Mouse (Mus musculus): ENCODE results near the gene Gtpbp10. TPM values are rescaled to one million over a fixed set of nuclear protein-coding genes. Genes with fewer than 3 reads are reported as not detected.

Gtpbp10 gene
- 91.3 and 95.1 TPM in 2 replicates for polyA plus RNA-seq (2011; ENCODE audit: insufficient read depth, insufficient read length, low read depth, missing spikeins)

GRCm38 (mm10) chr5:5559079-5559740 lies at the start of gene Gtpbp10:
Gtpbp10 (minus strand) TSS chr5:5559538.
- no peaks in the 10 kb centered on the region for H3K9me3 ChIP-seq (replicated peaks; ENCODE audit: control insufficient read depth, insufficient read depth, low read length, poor library complexity, severe bottlenecking)
- no peaks in the 10 kb centered on the region for H3K27me3 ChIP-seq (ENCODE audit: control insufficient read depth, insufficient read depth, low read length, poor library complexity, severe bottlenecking)
- H3K4me3 ChIP-seq (ENCODE audit: low read depth, low read length) = peak within 1 kb of the TSS; percentile 97
- peak within 1 kb of the TSS; percentile 70 for H3K9ac ChIP-seq (ENCODE audit: low read depth, poor library complexity, severe bottlenecking)
- peak; percentile 45 for TF ChIP-seq POLR2A (IDR thresholded peaks at IDR 0.05; ENCODE audit: insufficient read depth, low read length)
- TF ChIP-seq CTCF (IDR thresholded peaks at IDR 0.05; ENCODE audit: low read depth, low read length) = no peak
- TF ChIP-seq EP300 (IDR thresholded peaks at IDR 0.05; ENCODE audit: insufficient read depth, low read depth, low read length) = peak; percentile 77
- H3K27ac ChIP-seq (ENCODE audit: insufficient read depth, low read length) = peak within 1 kb of the TSS; percentile 22; the same call in 1 of the 2 replicates
- peaks cover 4% of the 10 kb centered on the region for H3K4me1 ChIP-seq (ENCODE audit: control insufficient read depth, insufficient read depth, low read length)
- peaks cover 13% of the 10 kb centered on the region for H3K36me3 ChIP-seq (ENCODE audit: control insufficient read depth, insufficient read depth, low read length, poor library complexity, severe bottlenecking)

DNA sequence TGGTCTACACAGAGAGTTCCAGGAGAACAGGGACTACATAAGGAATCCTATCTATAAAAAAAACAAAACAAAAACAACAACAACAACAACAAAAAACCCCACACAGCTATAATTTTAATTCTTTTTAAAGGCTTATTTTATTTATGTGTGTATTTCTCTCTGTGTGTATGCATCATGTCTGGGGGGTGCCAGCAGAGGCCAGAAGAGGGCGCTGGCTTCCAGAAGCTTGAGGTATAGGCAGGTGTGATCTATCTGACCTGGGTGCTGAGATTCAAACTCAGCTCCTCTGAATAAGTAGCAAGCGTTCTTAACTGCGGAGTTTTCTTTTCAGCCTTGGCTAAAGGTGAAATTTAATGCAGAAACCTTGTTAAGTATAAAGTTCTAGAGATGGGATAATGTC lies 28.3 kb upstream of the Gtpbp10 start:
- Histone ChIP-seq H3K4me1 (ENCODE audit: control insufficient read depth, insufficient read depth, low read length) (no peaks in the 10 kb centered on the region), H3K4me3 (ENCODE audit: low read depth, low read length) (no peak overlapping the region), H3K36me3 (ENCODE audit: control insufficient read depth, insufficient read depth, low read length, poor library complexity, severe bottlenecking) (no peaks in the 10 kb centered on the region), H3K27ac (ENCODE audit: insufficient read depth, low read length) (no peak overlapping the region), H3K27me3 (ENCODE audit: control insufficient read depth, insufficient read depth, low read length, poor library complexity, severe bottlenecking) (no peaks in the 10 kb centered on the region), H3K9ac (ENCODE audit: low read depth, poor library complexity, severe bottlenecking) (no peak overlapping the region), H3K9me3 (replicated peaks; ENCODE audit: control insufficient read depth, insufficient read depth, low read length, poor library complexity, severe bottlenecking) (0 out of 2 replicates have a peak, but pooled peaks cover 2% of the 10 kb centered on the region)
- no peak for TF ChIP-seq POLR2A (IDR thresholded peaks at IDR 0.05; ENCODE audit: insufficient read depth, low read length)
- TF ChIP-seq EP300 (IDR thresholded peaks at IDR 0.05; ENCODE audit: insufficient read depth, low read depth, low read length) = no peak
- TF ChIP-seq CTCF (IDR thresholded peaks at IDR 0.05; ENCODE audit: low read depth, low read length) = peak; percentile 7

GRCm38 (mm10) chr5:5573749-5574317 lies 14.5 kb upstream of the Gtpbp10 start, which contains the start of gene Gm8773:
Gm8773 (plus strand) TSS chr5:5573799.
- Histone ChIP-seq H3K9ac (ENCODE audit: low read depth, poor library complexity, severe bottlenecking) (0 out of 2 replicates have a peak within 1 kb of the TSS, but pooled peaks have one; percentile 16), H3K36me3 (ENCODE audit: control insufficient read depth, insufficient read depth, low read length, poor library complexity, severe bottlenecking) (no peaks in the 10 kb centered on the region), H3K4me1 (ENCODE audit: control insufficient read depth, insufficient read depth, low read length) (no peaks in the 10 kb centered on the region), H3K27me3 (ENCODE audit: control insufficient read depth, insufficient read depth, low read length, poor library complexity, severe bottlenecking) (0 out of 2 replicates have a peak, but pooled peaks cover 2% of the 10 kb centered on the region), H3K4me3 (ENCODE audit: low read depth, low read length) (peak within 1 kb of the TSS; percentile 83), H3K27ac (ENCODE audit: insufficient read depth, low read length) (no peak within 1 kb of the TSS), H3K9me3 (replicated peaks; ENCODE audit: control insufficient read depth, insufficient read depth, low read length, poor library complexity, severe bottlenecking) (no peaks in the 10 kb centered on the region)
- TF ChIP-seq EP300 (IDR thresholded peaks at IDR 0.05; ENCODE audit: insufficient read depth, low read depth, low read length) = no peak
- TF ChIP-seq CTCF (IDR thresholded peaks at IDR 0.05; ENCODE audit: low read depth, low read length) = no peak
- TF ChIP-seq POLR2A (IDR thresholded peaks at IDR 0.05; ENCODE audit: insufficient read depth, low read length) = no peak

GRCm38 (mm10) chr5:5562435-5562834 lies 3.1 kb upstream of the Gtpbp10 start:
- Histone ChIP-seq H3K9ac (ENCODE audit: low read depth, poor library complexity, severe bottlenecking) (no peak overlapping the region), H3K27ac (ENCODE audit: insufficient read depth, low read length) (no peak overlapping the region)

GRCm38 (mm10) chr5:5561041-5561706 lies 1.8 kb upstream of the Gtpbp10 start:
- Histone ChIP-seq H3K27me3 (ENCODE audit: control insufficient read depth, insufficient read depth, low read length, poor library complexity, severe bottlenecking) (no peaks in the 10 kb centered on the region), H3K4me1 (ENCODE audit: control insufficient read depth, insufficient read depth, low read length) (peaks cover 4% of the 10 kb centered on the region), H3K9ac (ENCODE audit: low read depth, poor library complexity, severe bottlenecking) (no peak overlapping the region), H3K4me3 (ENCODE audit: low read depth, low read length) (no peak overlapping the region), H3K36me3 (ENCODE audit: control insufficient read depth, insufficient read depth, low read length, poor library complexity, severe bottlenecking) (peaks cover 3% of the 10 kb centered on the region; the same call in 1 of the 2 replicates), H3K27ac (ENCODE audit: insufficient read depth, low read length) (no peak overlapping the region), H3K9me3 (replicated peaks; ENCODE audit: control insufficient read depth, insufficient read depth, low read length, poor library complexity, severe bottlenecking) (no peaks in the 10 kb centered on the region)
- no peak for TF ChIP-seq POLR2A (IDR thresholded peaks at IDR 0.05; ENCODE audit: insufficient read depth, low read length)
- TF ChIP-seq CTCF (IDR thresholded peaks at IDR 0.05; ENCODE audit: low read depth, low read length) = no peak
- no peak for TF ChIP-seq EP300 (IDR thresholded peaks at IDR 0.05; ENCODE audit: insufficient read depth, low read depth, low read length)

More at GRCm38 (mm10) chr5:5562435-5562834, 3.1 kb upstream of the Gtpbp10 start:
- Histone ChIP-seq H3K9me3 (replicated peaks; ENCODE audit: control insufficient read depth, insufficient read depth, low read length, poor library complexity, severe bottlenecking) (no peaks in the 10 kb centered on the region), H3K4me3 (ENCODE audit: low read depth, low read length) (no peak overlapping the region), H3K36me3 (ENCODE audit: control insufficient read depth, insufficient read depth, low read length, poor library complexity, severe bottlenecking) (no peaks in the 10 kb centered on the region), H3K27me3 (ENCODE audit: control insufficient read depth, insufficient read depth, low read length, poor library complexity, severe bottlenecking) (no peaks in the 10 kb centered on the region), H3K4me1 (ENCODE audit: control insufficient read depth, insufficient read depth, low read length) (peaks cover 3% of the 10 kb centered on the region)
- TF ChIP-seq CTCF (IDR thresholded peaks at IDR 0.05; ENCODE audit: low read depth, low read length) = no peak
- TF ChIP-seq EP300 (IDR thresholded peaks at IDR 0.05; ENCODE audit: insufficient read depth, low read depth, low read length) = no peak
- no peak for TF ChIP-seq POLR2A (IDR thresholded peaks at IDR 0.05; ENCODE audit: insufficient read depth, low read length)

Measured in ES-Bruce4 (cell line).